Mouse (Mus musculus): ENCODE measurements around the gene Cyp2s1. TPM values are rescaled to one million over a fixed set of nuclear protein-coding genes. Genes with fewer than 3 reads are reported as not detected.

Gene Cyp2s1
- polyA plus RNA-seq, 1 experiment: not detected

DNA sequence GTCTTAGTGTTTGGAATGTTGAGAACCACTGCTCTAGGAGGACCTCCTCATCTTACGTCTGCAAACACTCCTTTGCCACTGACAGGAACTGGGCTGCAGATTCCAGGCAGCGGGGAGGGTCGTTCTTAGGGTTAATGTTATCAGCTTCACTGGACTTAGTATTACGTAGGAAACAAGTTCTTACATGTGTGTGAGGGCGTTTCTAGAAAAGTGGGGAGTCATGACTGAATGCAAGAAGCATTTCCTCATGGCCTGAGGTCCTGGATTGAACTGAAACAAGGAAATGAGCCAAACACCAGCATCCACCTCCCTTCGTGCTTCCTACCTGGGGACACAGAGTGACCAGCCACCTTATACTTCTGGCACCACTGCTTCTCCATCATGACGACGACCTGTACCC lies 27.7 kb upstream of the Cyp2s1 start:
- peaks cover 1% of the 10 kb centered on the region; the same call in 1 of the 2 replicates for H3K4me1 ChIP-seq (ENCODE audit: control insufficient read depth)
- no peaks in the 10 kb centered on the region for H3K9me3 ChIP-seq (ENCODE audit: control insufficient read depth, low read length)
- TF ChIP-seq TAL1 (IDR thresholded peaks at IDR 0.05; ENCODE audit: low read length) (no peak), GATA1 (IDR thresholded peaks at IDR 0.05; ENCODE audit: low read length) (no peak)

GRCm38 (mm10) chr7:25843492-25843891 lies 26.8 kb upstream of the Cyp2s1 start:
- H3K36me3 ChIP-seq (ENCODE audit: control insufficient read depth): no peaks in the 10 kb centered on the region
- TF ChIP-seq GATA1 (IDR thresholded peaks at IDR 0.05; ENCODE audit: low read length): no peak

More for the DNA sequence above, 27.7 kb upstream of the Cyp2s1 start:
- H3K27me3 ChIP-seq (ENCODE audit: control insufficient read depth): no peaks in the 10 kb centered on the region
- H3K36me3 ChIP-seq (ENCODE audit: control insufficient read depth): no peaks in the 10 kb centered on the region
- H3K4me3 ChIP-seq (replicated peaks): no peak overlapping the region

DNA sequence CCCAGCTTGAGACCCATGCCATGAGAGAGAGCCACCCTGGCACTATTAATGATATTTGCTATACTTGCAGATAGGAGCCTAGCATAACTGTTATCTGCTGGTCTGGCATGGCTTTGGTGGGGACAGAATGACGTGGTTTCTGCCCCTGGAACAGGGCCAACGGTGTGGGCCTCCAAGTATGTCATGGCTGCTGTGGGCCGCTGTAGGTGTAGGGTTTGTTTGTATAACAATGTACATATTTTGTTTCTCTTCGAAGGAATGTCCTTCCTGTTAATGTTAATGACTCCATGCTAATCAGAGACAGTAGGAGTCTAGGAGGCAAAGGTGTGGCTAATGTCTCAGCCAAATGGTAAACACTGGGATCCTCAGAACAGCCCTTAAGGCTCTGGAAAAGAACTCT lies 24.2 kb upstream of the Cyp2s1 start:
- no peak overlapping the region for H3K4me3 ChIP-seq (replicated peaks)
- no peaks in the 10 kb centered on the region for H3K36me3 ChIP-seq (ENCODE audit: control insufficient read depth)
- no peaks in the 10 kb centered on the region for H3K4me1 ChIP-seq (ENCODE audit: control insufficient read depth)
- TF ChIP-seq GATA1 (IDR thresholded peaks at IDR 0.05; ENCODE audit: low read length) (no peak), TAL1 (IDR thresholded peaks at IDR 0.05; ENCODE audit: low read length) (no peak)
- H3K27me3 ChIP-seq (ENCODE audit: control insufficient read depth): no peaks in the 10 kb centered on the region
- no peaks in the 10 kb centered on the region for H3K9me3 ChIP-seq (ENCODE audit: control insufficient read depth, low read length)

More at GRCm38 (mm10) chr7:25843492-25843891, 26.8 kb upstream of the Cyp2s1 start:
- Histone ChIP-seq H3K4me3 (replicated peaks) (no peak overlapping the region), H3K4me1 (ENCODE audit: control insufficient read depth) (peaks cover 1% of the 10 kb centered on the region; the same call in 1 of the 2 replicates), H3K27me3 (ENCODE audit: control insufficient read depth) (no peaks in the 10 kb centered on the region), H3K9me3 (ENCODE audit: control insufficient read depth, low read length) (no peaks in the 10 kb centered on the region)

- Histone ChIP-seq H3K4me1 (ENCODE audit: control insufficient read depth) (no peaks in the 10 kb centered on the region), H3K4me3 (replicated peaks) (no peak overlapping the region), H3K27me3 (ENCODE audit: control insufficient read depth) (no peaks in the 10 kb centered on the region), H3K36me3 (ENCODE audit: control insufficient read depth) (no peaks in the 10 kb centered on the region), H3K9me3 (ENCODE audit: control insufficient read depth, low read length) (no peaks in the 10 kb centered on the region)
- TF ChIP-seq GATA1 (IDR thresholded peaks at IDR 0.05; ENCODE audit: low read length) (no peak), TAL1 (IDR thresholded peaks at IDR 0.05; ENCODE audit: low read length) (no peak)
Observed at GRCm38 (mm10) chr7:25835188-25835891, 18.6 kb upstream of the Cyp2s1 start.

DNA sequence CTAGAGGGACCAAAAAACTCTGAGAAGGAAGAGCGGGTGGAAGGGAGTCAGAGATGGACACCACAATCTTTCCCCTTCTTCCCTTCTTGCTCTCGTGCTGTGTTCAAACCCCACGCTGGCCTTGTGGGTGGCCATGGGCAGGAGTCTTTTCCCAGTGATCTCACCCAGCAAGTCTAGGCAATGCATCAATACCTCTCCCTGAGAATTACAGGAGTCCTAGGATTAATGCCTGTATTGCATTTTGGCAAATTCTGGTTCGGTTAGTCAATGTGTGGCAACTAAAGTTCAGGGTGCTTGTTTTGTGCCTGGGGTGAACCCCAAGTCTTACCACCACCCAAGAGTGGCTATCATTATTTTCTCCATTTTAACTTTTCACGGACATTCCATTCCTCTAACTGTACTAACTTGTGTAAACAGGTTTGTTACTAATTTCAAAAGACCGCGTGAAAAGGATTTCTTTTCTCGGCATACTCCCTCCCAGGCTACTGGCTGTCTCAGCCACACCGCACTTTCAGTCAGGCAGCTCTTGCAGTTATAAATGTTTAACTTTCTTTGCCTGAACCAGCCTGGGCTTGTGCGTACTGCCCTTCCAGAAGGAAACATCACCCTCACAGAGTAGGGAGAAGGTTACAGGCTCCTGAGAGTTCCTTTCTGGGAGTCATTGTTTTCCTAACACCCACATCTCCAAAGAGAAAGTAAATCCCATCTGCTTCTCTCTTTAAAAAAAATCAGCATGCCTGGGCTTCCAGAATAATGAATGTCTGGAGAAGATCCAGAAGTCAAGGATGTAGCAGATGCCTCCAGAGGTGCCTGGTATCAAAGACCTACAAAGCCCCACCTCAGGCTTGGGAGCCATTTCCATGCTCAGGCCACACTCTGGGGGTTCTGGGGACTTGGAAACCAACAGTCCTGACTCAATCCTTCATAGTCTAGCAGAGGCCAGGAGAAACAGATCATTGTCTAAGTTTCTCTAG lies 15.1 kb upstream of the Cyp2s1 start:
- Histone ChIP-seq H3K4me3 (replicated peaks) (no peak overlapping the region), H3K4me1 (ENCODE audit: control insufficient read depth) (no peaks in the 10 kb centered on the region), H3K9me3 (ENCODE audit: control insufficient read depth, low read length) (no peaks in the 10 kb centered on the region), H3K27me3 (ENCODE audit: control insufficient read depth) (no peaks in the 10 kb centered on the region), H3K36me3 (ENCODE audit: control insufficient read depth) (no peaks in the 10 kb centered on the region)
- TF ChIP-seq GATA1 (IDR thresholded peaks at IDR 0.05; ENCODE audit: low read length): no peak

GRCm38 (mm10) chr7:25830251-25830650 lies 13.5 kb upstream of the Cyp2s1 start:
- no peak for TF ChIP-seq TAL1 (IDR thresholded peaks at IDR 0.05; ENCODE audit: low read length)
- no peak for TF ChIP-seq GATA1 (IDR thresholded peaks at IDR 0.05; ENCODE audit: low read length)
- Histone ChIP-seq H3K4me1 (ENCODE audit: control insufficient read depth) (no peaks in the 10 kb centered on the region), H3K9me3 (ENCODE audit: control insufficient read depth, low read length) (no peaks in the 10 kb centered on the region), H3K36me3 (ENCODE audit: control insufficient read depth) (no peaks in the 10 kb centered on the region), H3K4me3 (replicated peaks) (no peak overlapping the region), H3K27me3 (ENCODE audit: control insufficient read depth) (no peaks in the 10 kb centered on the region)

DNA sequence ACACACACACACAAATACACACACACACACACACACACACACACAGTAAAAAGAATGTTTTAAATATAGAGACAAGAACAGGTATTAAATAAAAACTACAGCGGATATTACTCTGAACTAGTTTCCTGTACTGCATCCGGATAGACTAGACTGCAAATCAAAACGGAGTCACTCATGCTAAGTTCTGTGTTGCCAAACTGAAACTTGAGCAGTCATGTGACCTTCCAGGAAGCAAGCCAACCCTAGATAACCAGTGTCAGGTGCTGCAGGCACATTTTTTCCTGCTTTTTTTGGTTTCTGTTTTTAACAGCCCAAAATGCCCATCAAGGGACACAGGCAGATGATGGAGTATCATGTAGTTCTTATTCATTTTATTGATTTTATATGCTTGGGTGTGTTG lies 10.5 kb upstream of the Cyp2s1 start:
- Histone ChIP-seq H3K9me3 (ENCODE audit: control insufficient read depth, low read length) (no peaks in the 10 kb centered on the region), H3K4me3 (replicated peaks) (no peak overlapping the region), H3K4me1 (ENCODE audit: control insufficient read depth) (no peaks in the 10 kb centered on the region), H3K27me3 (ENCODE audit: control insufficient read depth) (no peaks in the 10 kb centered on the region), H3K36me3 (ENCODE audit: control insufficient read depth) (no peaks in the 10 kb centered on the region)
- TF ChIP-seq GATA1 (IDR thresholded peaks at IDR 0.05; ENCODE audit: low read length) (no peak), TAL1 (IDR thresholded peaks at IDR 0.05; ENCODE audit: low read length) (no peak)

DNA sequence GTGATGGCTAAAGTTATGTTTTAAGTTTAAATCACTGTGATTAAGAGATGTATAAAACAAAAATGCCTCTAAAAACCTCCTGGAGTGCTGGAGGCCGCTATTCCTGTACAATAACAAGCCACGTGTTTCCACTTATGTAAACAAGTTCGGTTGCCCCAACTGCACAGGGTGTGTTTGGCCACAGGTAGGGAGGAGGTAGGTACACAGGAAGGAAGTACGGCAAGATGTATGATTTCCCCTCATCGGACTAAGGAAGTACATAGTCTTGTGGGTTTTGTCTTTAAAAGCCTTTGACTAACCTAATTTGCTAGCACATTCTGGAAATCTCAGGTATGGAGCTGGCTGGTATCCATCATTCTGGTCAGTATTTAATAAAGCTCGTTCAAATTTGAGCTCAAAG lies 9.3 kb upstream of the Cyp2s1 start:
- Histone ChIP-seq H3K27me3 (ENCODE audit: control insufficient read depth) (no peaks in the 10 kb centered on the region), H3K9me3 (ENCODE audit: control insufficient read depth, low read length) (no peaks in the 10 kb centered on the region), H3K4me3 (replicated peaks) (no peak overlapping the region), H3K36me3 (ENCODE audit: control insufficient read depth) (no peaks in the 10 kb centered on the region), H3K4me1 (ENCODE audit: control insufficient read depth) (no peaks in the 10 kb centered on the region)
- no peak for TF ChIP-seq GATA1 (IDR thresholded peaks at IDR 0.05; ENCODE audit: low read length)
- no peak for TF ChIP-seq TAL1 (IDR thresholded peaks at IDR 0.05; ENCODE audit: low read length)

- H3K4me1 ChIP-seq (ENCODE audit: control insufficient read depth): no peaks in the 10 kb centered on the region
- H3K27me3 ChIP-seq (ENCODE audit: control insufficient read depth): no peaks in the 10 kb centered on the region
- H3K4me3 ChIP-seq (replicated peaks): no peak overlapping the region
- H3K36me3 ChIP-seq (ENCODE audit: control insufficient read depth): no peaks in the 10 kb centered on the region
- H3K9me3 ChIP-seq (ENCODE audit: control insufficient read depth, low read length): no peaks in the 10 kb centered on the region
- TF ChIP-seq TAL1 (IDR thresholded peaks at IDR 0.05; ENCODE audit: low read length): no peak
- no peak for TF ChIP-seq GATA1 (IDR thresholded peaks at IDR 0.05; ENCODE audit: low read length)
Observed at GRCm38 (mm10) chr7:25825043-25825442, 8.3 kb upstream of the Cyp2s1 start.

Measured in erythroblast, embryonic 14.5 days (primary cell).